Mouse (Mus musculus): ENCODE results near the gene Ccdc62.

- no peak for TF ChIP-seq POLR2A (IDR thresholded peaks at IDR 0.05; ENCODE audit: control insufficient read depth, low read depth, low read length)
- no peak for TF ChIP-seq CTCF (IDR thresholded peaks at IDR 0.05; ENCODE audit: control insufficient read depth, insufficient read depth, insufficient replicate concordance, low read depth, low read length)
Measured at GRCm38 (mm10) chr5:123977231-123977630, 46.8 kb downstream of the Ccdc62 start.
